Mouse (Mus musculus) midbrain, postnatal 0 days (tissue): ENCODE measurements around the gene Uhrf1bp1l. TPM values are rescaled to one million over a fixed set of nuclear protein-coding genes. Genes with fewer than 3 reads are reported as not detected.

Source experiments
- ATAC-seq: fragments of 200-750 bp; cut with Nextera tagmentation; 2 replicates; pipeline ENCODE4 v1.8.0; 2017; ENCODE audit warnings: moderate number of reproducible peaks, mild to moderate bottlenecking, moderate TSS enrichment, moderate library complexity; ENCODE audit not compliant: low FRiP score
- DNase-seq: peaks from one replicate; pipeline ENCODE4 v3.0.0-alpha.2; 2015; ENCODE audit warnings: low spot score
- H3K27ac ChIP-seq: fragments of 300-500 bp; sonication (generic); 2 replicates; pipeline ENCODE4 v1.5.1; 2014; ENCODE audit warnings: low read depth, mild to moderate bottlenecking, low read length, mixed read lengths
- H3K27me3 ChIP-seq: fragments of 300-500 bp; sonication (generic); 2 replicates; pipeline ENCODE4 v1.6.1; 2014; ENCODE audit warnings: low read length, control low read depth, mixed read lengths; ENCODE audit not compliant: insufficient read depth
- H3K36me3 ChIP-seq: fragments of 300-500 bp; sonication (generic); 2 replicates; pipeline ENCODE4 v1.6.1; 2014; ENCODE audit warnings: low read length, control low read depth, mixed read lengths; ENCODE audit not compliant: insufficient read depth
- H3K4me1 ChIP-seq: fragments of 300-500 bp; sonication (generic); 2 replicates; pipeline ENCODE4 v1.6.1; 2014; ENCODE audit warnings: mild to moderate bottlenecking, control low read depth, antibody characterized with exemption, low read length, mixed read lengths; ENCODE audit not compliant: insufficient read depth
- H3K4me2 ChIP-seq: fragments of 300-500 bp; sonication (generic); 2 replicates; pipeline ENCODE4 v1.6.1; 2014; ENCODE audit warnings: low read depth, mild to moderate bottlenecking, low read length, mixed read lengths; ENCODE audit not compliant: poor library complexity, severe bottlenecking
- H3K4me3 ChIP-seq: fragments of 300-500 bp; sonication (generic); 2 replicates; pipeline ENCODE4 v1.5.1; 2014; ENCODE audit warnings: low read depth, mild to moderate bottlenecking, low read length, moderate library complexity
- H3K9ac ChIP-seq: fragments of 300-500 bp; sonication (generic); replicated peaks from 2 replicates; pipeline ENCODE4 v1.6.1; 2014; ENCODE audit warnings: mild to moderate bottlenecking, low read length, moderate library complexity, mixed read lengths; ENCODE audit not compliant: poor library complexity, severe bottlenecking
- H3K9me3 ChIP-seq: fragments of 300-500 bp; sonication (generic); 2 replicates; pipeline ENCODE4 v1.6.1; 2016; ENCODE audit warnings: low read length, control low read depth
- CTCF ChIP-seq: IDR thresholded peaks from 2 replicates; pipeline ENCODE4 v1.5.1; 2016; ENCODE audit warnings: antibody characterized with exemption, mild to moderate bottlenecking
- WGBS: fragments of 180-500 bp; shearing (Covaris S2); extraction: QIAGEN DNeasy Blood & Tissue Kit; methylation state at CpG from one replicate; pipeline ENCODE4 v1.1.7; 2014; 5-methylcytosine and 5-hydroxymethylcytosine counted together
- polyA plus RNA-seq: library from polyadenylated mRNA; unstranded; fragments of >200 nt; fragmentation: Nextera tagmentation; extraction: Ambion mirVana; gene quantifications from 2 replicates; pipeline ENCODE4 v1.2.1, GENCODE M21; 2015
- total RNA-seq: library from RNA; depleted of rRNA; stranded (reverse); fragments of >200 nt; gene quantifications from 2 replicates; pipeline ENCODE4 v1.2.3, GENCODE M21; 2014

The Uhrf1bp1l gene
- total and polyA plus RNA-seq, 2 experiments from 2014 or later: 32.3 to 33.8 TPM

GRCm38 (mm10) chr10:89837476-89837875 lies 92.7 kb downstream of the Uhrf1bp1l start:
- H3K27ac ChIP-seq: no peak overlapping the region
- H3K27me3 ChIP-seq: no peaks in the 10 kb centered on the region
- peak; percentile 41 for TF ChIP-seq CTCF
- no peak overlapping the region for H3K4me3 ChIP-seq
- H3K4me1 ChIP-seq: no peaks in the 10 kb centered on the region
- ATAC-seq (no peak), DNase-seq (peak; percentile 5)
- H3K9me3 ChIP-seq: no peaks in the 10 kb centered on the region
- no peak overlapping the region for H3K9ac ChIP-seq
- WGBS: 47% methylated on average over 3 of the region's 3 CpGs
- no peak overlapping the region for H3K4me2 ChIP-seq
- H3K36me3 ChIP-seq: no peaks in the 10 kb centered on the region

- ATAC-seq (no peak), DNase-seq (no peak)
- no peak overlapping the region for H3K27ac ChIP-seq
- no peak for TF ChIP-seq CTCF
- H3K27me3 ChIP-seq: no peaks in the 10 kb centered on the region
- no peak overlapping the region for H3K4me2 ChIP-seq
- H3K9ac ChIP-seq: no peak overlapping the region
- H3K36me3 ChIP-seq: no peaks in the 10 kb centered on the region
- H3K4me1 ChIP-seq: no peaks in the 10 kb centered on the region
- H3K9me3 ChIP-seq: no peaks in the 10 kb centered on the region
- WGBS: 92% methylated on average over 3 of the region's 3 CpGs
- H3K4me3 ChIP-seq: no peak overlapping the region
Observed at GRCm38 (mm10) chr10:89838834-89839233, 94.0 kb downstream of the Uhrf1bp1l start.

GRCm38 (mm10) chr10:89850951-89851350 lies 106.2 kb downstream of the Uhrf1bp1l start:
- 98% methylated on average over 6 of the region's 6 CpGs for WGBS
- no peak for TF ChIP-seq CTCF
- H3K4me3 ChIP-seq: no peak overlapping the region
- H3K9me3 ChIP-seq: no peaks in the 10 kb centered on the region
- H3K36me3 ChIP-seq: no peaks in the 10 kb centered on the region
- ATAC-seq: no peak
- H3K27ac ChIP-seq: no peak overlapping the region
- H3K27me3 ChIP-seq: no peaks in the 10 kb centered on the region
- no peak overlapping the region for H3K4me2 ChIP-seq
- no peak overlapping the region for H3K9ac ChIP-seq
- no peaks in the 10 kb centered on the region for H3K4me1 ChIP-seq
- no peak for DNase-seq

GRCm38 (mm10) chr10:89855251-89855875 lies 110.6 kb downstream of the Uhrf1bp1l start:
- Histone ChIP-seq H3K9me3 (no peaks in the 10 kb centered on the region), H3K4me3 (no peak overlapping the region), H3K9ac (no peak overlapping the region), H3K4me2 (no peak overlapping the region), H3K27ac (no peak overlapping the region), H3K27me3 (no peaks in the 10 kb centered on the region), H3K36me3 (no peaks in the 10 kb centered on the region), H3K4me1 (no peaks in the 10 kb centered on the region)
- 83% methylated on average over 5 of the region's 5 CpGs for WGBS
- DNase-seq (no peak), ATAC-seq (no peak)
- no peak for TF ChIP-seq CTCF

GRCm38 (mm10) chr10:89856286-89856685 lies 111.5 kb downstream of the Uhrf1bp1l start:
- no peaks in the 10 kb centered on the region for H3K4me1 ChIP-seq
- WGBS: 93% methylated on average over 7 of the region's 7 CpGs

GRCm38 (mm10) chr10:89868211-89868610 lies 123.4 kb downstream of the Uhrf1bp1l start:
- Histone ChIP-seq H3K4me3 (no peak overlapping the region), H3K9me3 (no peaks in the 10 kb centered on the region), H3K36me3 (no peaks in the 10 kb centered on the region), H3K4me1 (no peaks in the 10 kb centered on the region), H3K9ac (no peak overlapping the region), H3K27me3 (no peaks in the 10 kb centered on the region), H3K4me2 (no peak overlapping the region), H3K27ac (no peak overlapping the region)
- no peak for TF ChIP-seq CTCF
- DNase-seq: no peak
- WGBS: 87% methylated on average over 4 of the region's 4 CpGs
- ATAC-seq: no peak

More at GRCm38 (mm10) chr10:89856286-89856685, 111.5 kb downstream of the Uhrf1bp1l start:
- ATAC-seq (no peak), DNase-seq (peak; percentile 49)
- Histone ChIP-seq H3K36me3 (no peaks in the 10 kb centered on the region), H3K9me3 (no peaks in the 10 kb centered on the region), H3K4me2 (no peak overlapping the region), H3K27me3 (no peaks in the 10 kb centered on the region), H3K27ac (no peak overlapping the region), H3K9ac (no peak overlapping the region), H3K4me3 (no peak overlapping the region)
- no peak for TF ChIP-seq CTCF
